Mouse (Mus musculus) cerebellum, postnatal 25 days (tissue): ENCODE results near the gene Fmnl1.
A peak's percentile ranks its signal among the peaks of the same experiment; 100 is the strongest.
"Not testable (repeated sequence)": the region's sequence is repeated elsewhere in the genome, so short reads cannot be mapped to it uniquely, and the experiment has no call there.

ENCODE experiments used
- DNase-seq, 2 experiments: peaks; one replicate each; pipeline ENCODE4 v3.0.0; 2021; ENCODE audit warnings: mixed read lengths in 2 of 2

The Fmnl1 gene

DNA sequence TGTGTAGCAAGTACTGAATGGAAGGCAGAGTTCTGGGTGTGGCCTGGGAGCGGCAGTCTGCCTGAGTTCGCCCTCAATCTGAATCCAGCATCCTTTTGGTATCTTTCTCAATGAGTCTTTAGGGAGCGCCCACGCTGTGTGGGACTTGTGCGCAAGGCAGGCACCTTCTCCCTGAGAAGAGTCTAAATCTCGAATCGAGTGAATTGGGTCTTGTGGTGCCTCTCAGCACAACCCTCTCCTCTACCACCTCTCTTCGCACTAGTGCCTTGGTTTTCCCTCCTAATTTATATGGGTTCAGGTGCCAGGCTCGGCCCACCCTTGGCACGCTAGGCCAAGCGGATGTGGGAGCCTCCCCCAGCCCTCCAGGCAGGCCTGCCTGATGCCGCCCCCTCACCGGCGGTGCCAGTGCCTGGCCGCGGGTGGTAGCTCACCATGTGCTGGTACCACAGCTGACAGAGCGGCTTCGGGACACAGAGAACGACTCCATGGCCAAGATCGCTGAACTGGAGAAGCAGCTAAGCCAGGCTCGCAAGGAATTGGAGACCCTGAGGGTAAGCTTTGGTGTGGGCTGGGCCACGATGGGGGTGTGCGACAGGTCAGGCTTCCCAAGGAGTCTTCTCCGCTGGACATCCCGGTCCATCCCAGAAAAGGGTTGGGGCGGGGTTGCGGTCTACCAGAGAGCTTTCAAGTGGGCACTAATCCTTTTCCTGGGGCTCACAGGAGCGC lies 21.5 kb downstream of the Fmnl1 start:
- peak; percentile 69 to 74 for DNase-seq

GRCm38 (mm10) chr11:103192956-103193824 lies 22.3 kb downstream of the Fmnl1 start:
- peak; percentile 83 to 89 for DNase-seq

GRCm38 (mm10) chr11:103193825-103194168 lies 22.9 kb downstream of the Fmnl1 start:
- peak in 1 of 2 experiments; percentile 33 for DNase-seq

- DNase-seq: peak in 1 of 2 experiments; percentile 64
Observed at GRCm38 (mm10) chr11:103195236-103195635, 24.3 kb downstream of the Fmnl1 start.

- peak in 1 of 2 experiments; percentile 43 for DNase-seq
Observed at GRCm38 (mm10) chr11:103195656-103196055, 24.7 kb downstream of the Fmnl1 start.

DNA sequence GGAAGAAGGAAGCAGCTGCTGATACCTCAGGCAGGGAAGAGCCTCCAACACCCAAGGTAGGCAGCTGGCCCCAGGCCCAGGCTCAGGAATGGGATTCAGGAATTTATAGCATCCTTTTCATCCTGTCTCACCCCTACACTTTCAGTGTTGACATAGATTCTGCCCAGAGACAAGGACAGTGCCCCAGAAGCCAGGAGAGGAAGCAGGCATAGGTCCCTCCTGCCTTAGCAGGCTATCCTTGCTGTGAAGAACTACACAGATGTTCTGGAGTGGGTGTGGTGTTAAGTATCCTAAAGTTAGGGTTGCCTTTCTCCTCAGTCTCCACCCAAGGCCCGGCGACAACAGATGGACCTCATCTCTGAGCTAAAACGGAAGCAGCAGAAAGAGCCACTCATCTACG lies 26.4 kb downstream of the Fmnl1 start:
- DNase-seq: peak in 1 of 2 experiments; percentile 53

- DNase-seq: peak in 1 of 2 experiments; percentile 49
Observed at GRCm38 (mm10) chr11:103198339-103198738, 27.4 kb downstream of the Fmnl1 start.

- DNase-seq: peak; percentile 93 to 94
Observed at GRCm38 (mm10) chr11:103198911-103199803, 28.2 kb downstream of the Fmnl1 start.

DNA sequence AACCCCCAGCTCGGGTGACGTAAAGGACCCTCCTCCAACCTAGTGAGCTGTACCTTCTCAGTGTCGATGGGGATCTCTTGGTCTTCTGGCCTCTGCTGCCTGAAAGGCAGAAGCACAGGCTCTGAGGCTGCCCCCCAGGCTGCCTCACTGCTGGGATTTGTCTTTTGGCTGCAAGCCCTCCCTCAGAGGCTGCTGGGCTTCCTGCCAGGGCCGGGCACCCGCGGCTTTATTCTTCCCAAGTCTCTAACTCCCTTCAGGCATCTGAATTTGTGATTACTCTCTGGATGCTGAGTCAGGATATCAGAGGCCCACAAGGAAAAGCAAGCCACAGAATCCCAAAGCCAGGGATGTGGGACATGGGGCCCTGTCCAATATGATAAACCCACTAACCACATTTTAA lies 30.8 kb downstream of the Fmnl1 start:
- peak; percentile 79 to 84 for DNase-seq

DNA sequence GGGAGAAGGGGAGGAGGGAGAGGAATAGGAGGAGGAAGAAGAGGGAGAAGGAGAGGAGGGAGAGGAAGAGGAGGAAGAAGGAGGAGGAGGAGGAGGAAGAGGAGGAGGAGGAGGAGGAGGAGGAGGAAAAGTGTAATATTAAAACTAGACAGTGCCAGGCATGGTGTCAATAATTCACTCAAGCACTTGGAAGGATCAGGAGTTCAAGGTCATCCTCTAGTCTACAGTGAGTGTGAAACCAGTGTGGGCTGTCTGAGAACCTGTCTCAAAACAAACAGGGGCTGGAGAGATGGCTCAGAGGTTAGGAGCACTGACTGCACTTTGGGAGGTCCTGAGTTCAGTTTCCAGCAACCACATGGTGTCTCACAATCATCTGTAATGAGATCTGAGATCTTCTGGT lies 31.5 kb downstream of the Fmnl1 start:
- DNase-seq: no peak

GRCm38 (mm10) chr11:103206203-103206602 lies 35.3 kb downstream of the Fmnl1 start:
- no peak for DNase-seq

- no peak for DNase-seq
Observed at GRCm38 (mm10) chr11:103208458-103208857, 37.6 kb downstream of the Fmnl1 start, which contains the start of gene 1700023F06Rik. 1700023F06Rik (minus strand) TSS chr11:103208558.

DNA sequence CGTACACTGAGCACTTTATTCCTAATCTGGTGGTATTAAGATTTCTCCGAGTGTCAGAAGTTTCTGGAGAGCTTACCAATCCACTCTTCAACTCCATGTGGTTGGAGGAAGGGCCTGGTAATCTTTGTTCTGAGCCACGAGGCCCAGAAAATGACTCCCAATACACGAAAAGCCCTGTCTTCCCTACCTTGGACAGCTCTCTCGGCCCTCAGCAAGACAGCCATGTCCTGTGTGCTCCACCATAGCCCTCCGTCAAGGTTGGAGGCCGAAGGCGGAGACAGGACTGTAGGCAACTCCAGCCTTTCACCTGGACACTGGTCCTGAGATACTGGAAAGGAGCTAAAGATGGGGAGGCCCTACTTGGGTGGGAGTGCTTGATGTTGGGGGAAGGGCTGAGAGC lies 39.4 kb downstream of the Fmnl1 start:
- no peak for DNase-seq

DNA sequence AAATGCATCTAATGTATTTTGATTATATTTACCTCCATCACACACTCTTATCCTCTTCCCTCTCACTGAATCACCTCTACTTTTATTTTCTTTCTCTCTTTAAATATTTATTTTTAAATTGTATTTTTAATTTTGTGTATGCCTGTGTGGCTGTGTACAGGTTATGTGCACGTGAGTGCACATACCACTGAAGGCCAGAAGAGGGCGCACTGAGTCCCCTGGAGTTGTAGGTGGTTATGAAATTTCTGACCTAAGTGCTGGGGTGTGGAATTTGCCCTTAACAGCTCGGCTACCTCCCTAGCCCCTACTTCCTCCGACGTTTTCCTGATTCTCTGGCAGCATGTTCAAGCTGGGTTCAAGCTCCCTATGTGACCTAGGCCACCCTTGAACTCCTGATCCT lies 42.8 kb downstream of the Fmnl1 start:
- no peak for DNase-seq

GRCm38 (mm10) chr11:103215355-103215754 lies 44.4 kb downstream of the Fmnl1 start:
- DNase-seq: no peak

DNA sequence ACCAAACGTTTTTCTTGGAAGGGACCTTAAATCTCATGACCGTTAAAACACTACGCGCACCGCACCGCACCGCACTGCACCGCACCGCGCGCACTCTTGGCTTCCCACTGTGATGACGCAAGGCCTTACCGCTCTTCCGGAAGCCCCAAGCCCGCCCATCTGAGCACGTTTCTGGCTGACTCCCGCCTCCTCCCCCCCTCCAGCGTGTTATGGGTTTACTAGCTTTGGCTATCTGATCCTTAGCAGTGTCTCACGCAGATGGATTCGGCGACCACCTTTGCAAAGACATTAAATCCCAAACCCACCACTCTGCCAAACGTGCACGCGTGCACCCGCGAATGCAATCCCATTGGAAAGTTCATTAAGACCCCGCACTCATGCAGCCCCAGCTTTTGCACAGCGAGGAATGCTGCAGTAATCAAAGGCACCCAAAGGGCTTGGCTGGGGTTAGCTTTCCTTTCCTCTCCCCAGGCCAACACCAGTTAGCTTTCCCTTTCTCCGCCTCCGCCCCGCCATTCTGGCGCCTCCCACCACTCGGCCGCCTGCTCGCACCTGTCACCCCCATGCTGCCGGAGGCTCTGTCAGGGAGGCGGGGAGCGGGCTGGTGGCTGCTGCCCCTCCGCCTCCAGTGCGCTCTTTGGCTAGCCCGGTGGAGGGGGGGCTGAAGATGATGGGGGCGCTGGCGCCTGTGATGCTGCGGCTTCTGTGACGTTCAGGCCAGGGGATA lies 47.0 kb downstream of the Fmnl1 start, which contains the start of gene Spata32:
Gene Spata32 (minus strand): TSS at position 643 of the 727 bp plus-strand sequence.
- DNase-seq: peak; percentile 85 to 89

DNA sequence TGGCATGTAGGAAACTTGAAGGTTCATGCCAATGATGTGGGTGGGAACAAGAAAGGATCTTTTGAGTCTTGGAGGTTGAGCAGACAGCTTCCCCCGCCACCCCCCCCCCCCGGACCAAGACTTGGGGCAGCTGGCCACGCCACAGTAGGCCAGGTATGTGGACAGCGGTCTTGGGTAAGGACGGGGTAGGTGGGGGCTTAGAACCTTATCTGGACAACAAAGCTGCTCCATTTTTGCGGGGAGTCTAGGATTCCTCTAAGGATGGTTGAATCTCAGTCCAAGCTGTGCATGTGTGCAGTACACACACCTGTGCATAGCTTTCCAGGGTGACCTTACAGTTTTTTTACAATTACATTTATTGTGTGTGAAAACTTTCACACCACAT lies 47.6 kb downstream of the Fmnl1 start:
- DNase-seq: no peak

DNA sequence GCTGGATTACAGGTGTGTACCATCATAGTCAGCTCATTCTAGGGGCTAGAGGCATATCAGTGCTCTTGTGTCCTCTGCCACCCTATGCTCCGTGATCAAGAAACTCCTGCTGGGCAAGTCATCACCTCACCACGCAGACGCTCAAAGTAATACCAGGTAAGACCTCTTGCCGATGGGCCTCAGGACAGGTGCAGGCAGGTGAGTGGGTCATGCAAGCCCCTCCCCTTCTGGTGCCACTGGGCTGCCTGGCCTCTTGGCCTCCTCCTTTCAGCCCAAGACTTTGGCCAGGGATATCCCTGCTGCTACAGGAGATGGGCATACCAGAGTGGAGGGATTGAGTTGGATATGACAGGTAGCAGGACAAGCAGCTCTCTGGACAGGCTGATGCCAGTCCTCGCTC lies 48.4 kb downstream of the Fmnl1 start:
- DNase-seq: no peak

DNA sequence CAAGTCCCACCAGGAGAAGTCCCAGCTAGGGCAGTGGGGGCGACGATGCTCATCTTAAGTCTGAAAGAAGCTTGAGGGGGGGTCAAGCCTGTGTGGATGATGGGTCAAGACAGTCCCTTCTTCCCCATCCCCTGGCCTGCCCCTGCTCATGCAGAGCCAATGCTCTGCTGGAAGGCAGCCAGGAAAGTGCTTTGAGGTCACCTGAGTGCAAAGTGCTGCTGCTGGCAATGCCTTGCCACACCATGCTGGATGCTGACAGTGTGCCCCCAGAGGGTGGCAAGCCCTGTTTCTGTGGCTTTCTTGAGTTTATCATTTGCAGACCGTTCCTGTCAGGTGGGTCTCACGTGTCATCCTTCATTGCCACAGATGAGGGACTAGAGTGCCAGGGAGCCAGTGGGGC lies 49.1 kb downstream of the Fmnl1 start:
- DNase-seq: peak in 1 of 2 experiments; percentile 46

DNA sequence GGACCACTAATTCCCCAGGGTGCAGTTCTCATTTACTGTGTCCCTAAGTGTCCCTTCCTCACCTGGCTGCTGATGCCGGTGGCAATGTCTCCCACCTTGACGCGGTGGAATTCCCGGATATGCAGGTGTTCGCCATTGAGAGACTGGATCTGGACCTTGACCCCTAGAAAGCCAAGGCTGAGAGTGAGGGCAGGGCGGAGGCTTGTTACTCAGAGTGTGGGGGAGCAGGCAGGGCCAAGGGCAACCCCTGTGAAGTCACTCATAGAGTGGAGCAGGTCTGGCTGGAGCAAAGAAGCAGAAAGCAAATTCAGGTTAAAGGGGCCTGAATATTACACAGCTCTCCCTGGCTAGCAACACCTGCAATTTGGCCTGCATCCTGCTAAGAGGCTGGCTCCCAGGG lies 50.5 kb downstream of the Fmnl1 start:
- no peak for DNase-seq

DNA sequence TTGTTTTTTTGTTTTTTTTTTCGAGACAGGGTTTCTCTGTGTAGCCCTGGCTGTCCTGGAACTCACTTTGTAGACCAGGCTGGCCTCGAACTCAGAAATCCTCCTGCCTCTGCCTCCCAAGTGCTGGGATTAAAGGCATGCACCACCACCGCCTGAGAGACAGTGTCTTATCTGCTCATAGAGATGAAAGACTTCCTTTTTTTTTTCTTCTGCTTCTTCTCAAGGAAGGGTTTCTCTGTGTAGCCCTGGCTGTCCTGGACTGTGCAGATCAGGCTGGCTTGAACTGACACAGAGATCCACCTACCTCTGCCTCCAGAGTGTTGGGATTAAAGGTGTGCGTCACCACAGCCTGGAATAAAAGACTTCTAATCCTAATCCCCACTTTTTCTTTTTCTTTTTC lies 51.8 kb downstream of the Fmnl1 start:
- not testable (repeated sequence) for DNase-seq

GRCm38 (mm10) chr11:103223444-103223843 lies 52.5 kb downstream of the Fmnl1 start:
- no peak for DNase-seq
